Mouse (Mus musculus) gastrocnemius, adult 18-20 months (tissue): ENCODE data around the gene Taok3. TPM values are rescaled to one million over a fixed set of nuclear protein-coding genes. Genes with fewer than 3 reads are reported as not detected.
"Not testable (repeated sequence)": the region's sequence is repeated elsewhere in the genome, so short reads cannot be mapped to it uniquely, and the experiment has no call there.

Experiments
- DNase-seq: peaks from one replicate; pipeline ENCODE4 v3.0.0; 2021; ENCODE audit warnings: low spot score
- total RNA-seq, 2 experiments: library from RNA; stranded (reverse); gene quantifications; 2 replicates each; pipeline ENCODE4 v1.2.3; 2021

The Taok3 gene
- total RNA-seq, 2 experiments from 2014 or later, result 5.0 to 5.4 TPM

- DNase-seq, result not testable (repeated sequence)
Measured at GRCm38 (mm10) chr5:117293776-117294175, 173.8 kb downstream of the Taok3 start.

- DNase-seq, result no peak
Measured at GRCm38 (mm10) chr5:117295011-117295410, 175.1 kb downstream of the Taok3 start.

- DNase-seq, result no peak
Measured at GRCm38 (mm10) chr5:117302899-117303298, 183.0 kb downstream of the Taok3 start.

GRCm38 (mm10) chr5:117303691-117304579 is 184.0 kb downstream of the Taok3 start:
- DNase-seq, result no peak

- DNase-seq, result peak; percentile 72
Measured at GRCm38 (mm10) chr5:117304947-117305346, 185.0 kb downstream of the Taok3 start.

- DNase-seq, result no peak
Measured at GRCm38 (mm10) chr5:117305754-117306153, 185.8 kb downstream of the Taok3 start.

- no peak for DNase-seq
Measured at GRCm38 (mm10) chr5:117306826-117307225, 186.9 kb downstream of the Taok3 start.

- DNase-seq, result peak; percentile 73
Measured at GRCm38 (mm10) chr5:117307699-117308098, 187.8 kb downstream of the Taok3 start.

GRCm38 (mm10) chr5:117313420-117313819 is 193.5 kb downstream of the Taok3 start:
- DNase-seq, result peak; percentile 61

GRCm38 (mm10) chr5:117313909-117314308 is 194.0 kb downstream of the Taok3 start:
- DNase-seq, result no peak

- no peak for DNase-seq
Measured at GRCm38 (mm10) chr5:117314587-117315428, 194.9 kb downstream of the Taok3 start.

GRCm38 (mm10) chr5:117318741-117319629 is 199.1 kb downstream of the Taok3 start, which contains the start of gene Vsig10:
Gene Vsig10, plus strand, starts transcription at chr5:117319083.
- DNase-seq, result peak; percentile 77

GRCm38 (mm10) chr5:117323751-117324150 is 203.8 kb downstream of the Taok3 start:
- no peak for DNase-seq

Other genes with a start within 250 kb of the Taok3 start
- gene Suds3, start 4.0 kb upstream of the Taok3 start, total RNA-seq, result 10 to 100 TPM; 89.2 to 94.8 TPM
- gene Pebp1, start 167.5 kb downstream of the Taok3 start, total RNA-seq, result 100 to 1,000 TPM; 335 to 380 TPM
- gene Vsig10, start 199.0 kb downstream of the Taok3 start, total RNA-seq, result 1 to 10 TPM; 5.7 to 6.9 TPM
- 100 to 1,000 TPM in 1 of 2 experiments, 10 to 100 TPM in 1; 94.9 to 120 TPM for gene Wsb2, start 237.2 kb downstream of the Taok3 start, total RNA-seq